Mouse (Mus musculus): Measurements from ENCODE around the gene Pcsk2.
A peak's percentile ranks its signal among the peaks of the same experiment; 100 is the strongest.

Gene Pcsk2

DNA sequence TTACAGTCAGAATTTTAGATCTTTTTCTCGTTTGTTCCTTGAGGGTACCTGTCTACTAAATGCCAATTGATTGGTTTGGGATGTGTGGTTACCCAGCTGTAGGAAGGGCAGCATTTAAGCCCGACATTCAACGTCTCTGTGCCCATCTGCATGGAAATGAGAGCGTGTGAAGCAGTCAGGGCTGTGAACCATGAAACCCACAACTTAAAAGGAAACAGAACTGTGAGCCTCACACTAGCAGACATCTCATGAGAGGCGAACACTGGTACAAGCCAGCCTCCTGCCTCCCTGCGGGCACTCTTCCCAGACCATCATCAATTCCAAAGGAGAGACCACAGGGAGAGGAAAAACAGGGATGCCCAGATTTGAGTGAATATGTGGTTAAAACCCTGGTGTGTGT, 294.9 kb downstream of the Pcsk2 start:
- no peak for DNase-seq

DNA sequence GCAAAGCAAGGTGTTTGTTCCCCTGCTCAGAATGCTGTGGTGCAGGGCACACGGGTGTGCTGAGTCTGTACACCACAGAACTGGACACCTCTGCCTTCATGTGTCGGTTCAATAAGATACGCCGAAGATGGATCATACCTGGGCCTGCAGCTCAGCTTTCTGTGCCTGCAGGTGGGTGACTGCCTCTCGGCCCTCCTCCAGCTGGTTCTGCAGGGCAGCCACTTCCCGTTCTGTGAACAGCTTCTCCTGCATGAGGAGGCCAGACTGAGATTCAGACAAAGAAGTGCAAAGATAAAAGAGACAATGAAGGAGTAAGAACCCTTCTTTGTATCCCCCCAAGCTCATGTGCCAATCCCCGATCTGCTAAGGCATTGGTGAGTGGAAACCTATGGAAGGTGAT, 295.6 kb downstream of the Pcsk2 start:
- no peak for DNase-seq

DNA sequence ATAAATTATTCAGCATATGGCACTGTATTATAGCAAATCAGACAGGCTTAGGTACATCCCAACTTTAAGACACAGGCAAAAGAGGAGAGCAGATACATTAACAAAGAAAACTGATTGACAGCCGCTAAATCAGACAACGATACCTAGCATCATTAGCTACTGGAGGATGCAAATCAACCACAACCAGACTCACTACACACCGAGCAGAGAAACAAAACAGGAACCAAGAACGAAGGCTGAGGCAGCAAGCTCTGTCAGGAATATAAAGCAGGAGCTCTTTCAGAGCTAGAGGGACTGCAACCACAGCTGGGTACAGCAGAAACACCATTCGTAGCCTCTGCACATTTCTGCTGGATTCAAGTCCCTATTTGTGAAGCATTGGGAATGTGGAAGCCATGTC, 298.8 kb downstream of the Pcsk2 start:
- DNase-seq: no peak

DNA sequence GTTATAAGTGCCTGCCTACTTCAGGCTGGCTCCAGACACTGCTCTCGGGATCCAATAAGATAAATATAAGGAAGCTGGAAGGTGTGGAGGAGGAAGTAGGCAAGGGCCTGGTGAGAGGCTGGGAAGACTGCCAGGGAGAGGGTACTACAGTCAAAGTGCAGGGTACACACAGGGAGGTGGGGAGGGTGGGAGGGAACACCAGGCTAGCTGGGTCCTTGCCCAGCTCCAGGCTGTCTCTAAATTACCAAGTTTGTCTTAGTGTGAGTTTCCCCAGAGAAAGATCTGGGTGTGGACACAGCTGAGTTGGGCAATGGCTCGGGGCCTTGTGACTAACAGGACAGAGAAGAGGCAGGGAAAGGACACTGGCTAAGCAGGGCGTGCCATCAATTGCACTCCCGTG, 300.8 kb downstream of the Pcsk2 start:
- DNase-seq: peak; percentile 84

DNA sequence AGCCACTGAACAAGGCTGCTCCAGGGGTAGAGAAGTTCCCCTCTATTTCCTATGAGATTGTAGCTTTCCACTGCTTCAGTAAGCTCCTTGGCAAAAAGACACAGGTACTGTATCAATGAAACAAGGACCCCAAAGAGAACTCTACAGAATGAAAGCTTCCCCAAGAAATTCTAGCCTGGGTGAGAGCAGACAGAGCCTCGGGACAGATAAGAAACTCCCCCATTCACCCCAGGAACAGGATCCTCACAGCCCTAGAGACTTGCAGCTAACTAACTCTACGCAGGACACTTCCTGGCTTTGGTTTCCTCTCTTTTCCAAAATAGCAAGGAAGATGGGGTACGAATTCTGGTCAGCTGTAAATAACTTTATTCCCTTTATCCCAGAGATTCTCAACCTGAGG, 301.3 kb downstream of the Pcsk2 start:
- DNase-seq: no peak

DNA sequence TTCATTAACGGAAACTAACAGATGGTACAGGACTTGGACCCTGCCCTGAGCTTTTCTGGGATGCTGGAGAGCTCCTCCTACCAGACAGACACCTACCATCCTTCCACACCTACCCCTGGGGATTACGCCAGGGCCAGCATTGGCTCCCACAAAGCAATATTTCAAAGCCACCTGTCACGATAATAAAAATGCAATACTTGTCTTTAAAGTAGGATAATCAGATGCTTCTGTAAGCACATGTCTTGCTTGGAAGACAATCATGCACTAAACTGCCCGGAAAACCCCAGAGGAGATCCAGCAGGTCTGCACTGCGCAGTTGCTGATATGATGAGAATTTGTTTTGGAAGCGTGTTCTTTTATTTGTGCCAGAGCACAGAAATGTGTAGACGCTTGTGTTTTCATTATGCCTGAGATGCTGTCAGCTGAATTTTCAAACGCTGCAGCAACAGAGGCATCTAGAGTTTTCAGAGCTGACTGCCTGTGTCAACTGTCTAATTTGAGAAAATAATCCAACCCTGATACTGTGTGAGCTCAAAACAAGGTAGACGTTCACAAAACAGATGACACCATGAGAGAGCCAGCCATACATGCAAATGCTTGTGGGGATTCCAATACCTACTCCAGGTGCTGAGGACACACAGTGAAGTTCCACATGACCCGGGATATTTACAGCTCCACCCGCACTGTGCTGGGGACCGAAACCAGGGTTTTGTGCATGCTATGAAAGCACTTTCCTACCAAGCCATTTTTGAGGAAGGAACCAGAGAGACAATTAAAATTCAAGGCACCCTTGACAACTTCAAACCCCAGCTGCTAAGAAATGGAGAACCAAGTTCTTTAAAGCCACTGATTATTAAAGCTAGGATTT, 305.6 kb downstream of the Pcsk2 start:
- no peak for DNase-seq

DNA sequence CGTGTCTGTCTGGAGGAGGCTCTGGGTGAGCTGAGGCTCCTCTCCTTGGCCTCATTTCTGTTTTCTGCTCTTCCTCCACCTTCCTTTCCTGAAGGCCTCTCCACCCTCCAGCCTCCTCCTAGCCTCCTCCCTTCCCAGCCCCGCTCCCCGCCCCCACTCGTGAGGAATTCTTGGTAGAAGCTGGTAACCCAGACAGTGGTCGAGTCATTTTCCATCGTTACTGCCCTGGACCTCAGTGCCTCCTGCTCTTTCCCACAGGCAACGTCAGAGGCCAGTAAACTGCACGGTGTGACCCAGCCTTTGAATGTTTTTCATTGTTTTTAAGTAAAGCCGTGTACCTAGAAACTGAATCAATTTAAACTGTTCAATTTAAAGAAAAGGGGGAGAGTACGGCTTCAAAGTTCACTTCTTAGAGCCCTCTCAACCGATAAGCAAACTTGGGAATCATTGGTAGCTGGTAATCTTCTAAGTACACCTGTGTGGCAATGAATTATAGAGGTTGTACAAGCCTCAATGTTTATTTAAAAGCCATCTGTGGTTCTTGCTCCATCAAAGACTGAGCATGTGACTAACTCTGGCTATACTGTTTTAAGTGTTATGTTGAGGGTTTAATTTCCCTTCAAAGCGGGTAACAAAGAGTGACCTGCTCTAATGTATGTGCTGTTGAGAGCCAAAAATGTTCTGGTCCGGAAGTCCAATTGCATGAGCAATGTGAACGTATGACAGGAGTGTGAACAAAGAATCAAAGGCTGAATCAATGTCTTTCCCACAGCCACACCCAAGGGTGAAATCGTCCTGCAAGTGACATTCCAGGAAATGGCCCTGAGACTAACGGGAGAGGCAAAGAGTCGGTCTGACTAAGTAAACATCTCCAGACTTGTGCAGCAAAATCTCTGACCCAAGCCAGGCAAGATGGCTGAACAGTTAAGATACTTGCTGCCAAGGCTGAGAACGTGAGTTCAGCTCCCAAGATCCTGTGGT, 306.6 kb downstream of the Pcsk2 start:
- no peak for DNase-seq

DNA sequence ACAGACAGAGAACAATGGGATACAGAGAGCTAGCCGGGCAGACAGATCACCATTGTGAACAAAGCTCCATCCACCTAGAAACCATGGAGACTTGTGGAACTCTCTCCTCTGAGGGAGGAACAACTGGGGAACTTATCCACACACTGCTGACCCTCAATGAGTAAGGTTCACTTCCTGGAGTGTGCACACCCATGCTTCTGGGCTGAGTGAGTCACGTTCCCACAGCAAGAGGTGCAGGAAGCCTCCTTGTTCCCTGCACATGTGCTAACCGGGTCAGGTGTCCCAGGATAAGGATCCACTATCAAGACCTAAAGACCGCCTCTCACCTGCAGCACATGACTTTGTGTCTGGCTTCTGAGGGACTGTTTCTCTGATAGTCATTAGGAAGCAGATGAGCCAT, 307.5 kb downstream of the Pcsk2 start:
- no peak for DNase-seq

DNA sequence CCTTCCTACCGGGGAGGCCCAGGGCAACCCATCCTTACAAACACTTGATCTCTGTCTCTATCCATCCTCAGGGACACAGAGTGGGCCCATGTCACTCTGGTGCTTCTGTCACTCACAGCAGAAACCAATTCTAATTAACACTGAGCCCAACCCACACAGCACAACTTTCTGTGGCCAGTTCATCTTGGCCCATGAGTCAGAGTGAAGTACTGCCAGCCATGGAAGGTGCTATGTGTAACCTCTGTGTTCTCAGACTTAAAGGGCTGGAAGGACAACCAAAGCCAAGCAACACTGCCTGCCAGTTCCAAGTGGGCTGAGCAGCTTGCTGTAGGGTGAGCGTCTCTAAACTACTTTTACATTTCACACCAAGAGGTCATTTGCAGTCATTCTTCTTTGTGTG, 313.2 kb downstream of the Pcsk2 start:
- DNase-seq: no peak

DNA sequence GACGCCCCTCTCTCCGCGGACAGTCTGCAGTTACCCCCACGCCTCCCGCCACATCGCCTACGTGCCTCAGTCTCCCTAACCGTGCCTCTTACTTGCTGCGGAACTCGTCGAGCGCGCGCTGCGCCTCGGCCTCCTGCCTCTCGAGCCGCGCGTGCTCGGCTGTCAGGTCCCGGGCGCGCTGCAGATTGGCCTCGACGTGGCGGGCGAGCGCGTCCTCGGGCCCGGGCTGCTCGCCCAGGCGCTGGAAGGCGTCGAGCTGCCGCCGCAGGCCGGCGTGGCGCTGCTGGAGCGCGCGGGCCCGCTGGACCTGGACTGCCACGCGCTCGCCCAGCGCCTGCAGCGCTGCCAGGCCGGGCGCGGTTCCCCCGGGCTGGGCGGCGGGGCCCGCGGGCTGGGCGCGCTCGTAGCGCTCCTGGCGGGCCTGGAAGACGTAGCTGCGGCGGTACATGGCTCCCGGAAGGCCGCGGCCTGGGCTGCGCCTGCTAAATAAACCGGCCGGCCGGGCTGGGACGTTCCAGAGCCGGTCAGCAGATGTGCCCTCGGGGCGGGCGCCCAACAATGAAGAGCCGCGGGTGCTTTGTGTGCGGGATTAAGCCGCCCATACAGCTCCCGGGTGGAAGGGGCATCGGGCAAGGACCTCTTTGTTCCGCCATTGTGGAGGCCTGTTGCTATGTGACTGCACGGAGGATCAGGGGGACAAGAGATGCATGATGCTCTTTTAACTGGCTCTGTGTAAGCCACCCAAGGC, 316.7 kb downstream of the Pcsk2 start, which contains the start of gene Bfsp1:
TSS of gene Bfsp1 (minus strand) at position 690 of the 748 bp plus-strand sequence.
- peak; percentile 51 for DNase-seq

DNA sequence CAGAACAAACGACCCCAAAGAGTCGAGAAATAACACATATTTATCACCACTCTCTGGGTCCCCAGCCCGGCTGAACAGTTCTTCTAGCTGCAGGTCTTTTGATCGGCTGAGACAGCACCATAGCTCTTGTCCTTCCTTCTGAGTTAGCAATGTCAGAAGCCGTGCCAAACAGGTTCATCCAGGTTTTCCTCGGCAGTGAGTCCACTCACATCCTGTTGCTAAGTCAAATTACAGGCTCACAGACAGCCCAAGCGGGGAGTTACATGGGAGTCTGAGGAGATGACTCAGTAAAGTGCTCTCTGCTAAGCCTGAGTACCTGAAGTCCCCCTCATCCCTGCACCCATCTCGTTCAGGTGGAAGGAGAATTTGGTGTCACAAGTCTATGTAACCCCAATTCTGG, 318.6 kb downstream of the Pcsk2 start:
- DNase-seq: no peak
